Mouse (Mus musculus) kidney, embryonic 15.5 days (tissue): Measurements from ENCODE around the gene Apol7b. TPM values are rescaled to one million over a fixed set of nuclear protein-coding genes. Genes with fewer than 3 reads are reported as not detected.

Source experiments
- ATAC-seq: fragments of 200-750 bp; cut with Nextera tagmentation; replicated peaks from 2 replicates; pipeline ENCODE4 v1.8.0; 2017; ENCODE audit warnings: moderate TSS enrichment; ENCODE audit not compliant: low FRiP score
- H3K27ac ChIP-seq: fragments of 300-500 bp; sonication (generic); 2 replicates; pipeline ENCODE4 v1.5.1; 2015; ENCODE audit warnings: mild to moderate bottlenecking, inconsistent platforms
- H3K27me3 ChIP-seq: fragments of 300-500 bp; sonication (generic); 2 replicates; pipeline ENCODE4 v1.6.1; 2015; ENCODE audit warnings: inconsistent platforms
- H3K36me3 ChIP-seq: fragments of 300-500 bp; sonication (generic); 2 replicates; pipeline ENCODE4 v1.6.1; 2015; ENCODE audit warnings: inconsistent platforms
- H3K4me1 ChIP-seq: fragments of 300-500 bp; sonication (generic); 2 replicates; pipeline ENCODE4 v1.6.1; 2015; ENCODE audit warnings: inconsistent platforms
- H3K4me2 ChIP-seq: fragments of 300-500 bp; sonication (generic); 2 replicates; pipeline ENCODE4 v1.6.1; 2015; ENCODE audit warnings: moderate library complexity, mild to moderate bottlenecking, inconsistent platforms
- H3K4me3 ChIP-seq: fragments of 300-500 bp; sonication (generic); replicated peaks from 2 replicates; pipeline ENCODE4 v1.5.1; 2015; ENCODE audit warnings: mild to moderate bottlenecking, inconsistent platforms
- H3K9ac ChIP-seq: fragments of 300-500 bp; sonication (generic); 2 replicates; pipeline ENCODE4 v1.6.1; 2015; ENCODE audit warnings: mild to moderate bottlenecking, inconsistent platforms
- H3K9me3 ChIP-seq: fragments of 300-500 bp; sonication (generic); replicated peaks from 2 replicates; pipeline ENCODE4 v1.6.1; 2016; ENCODE audit warnings: inconsistent platforms
- WGBS: fragments of 180-500 bp; shearing (Covaris S2); methylation state at CpG from one replicate; pipeline ENCODE4 v1.1.7; 2015; ENCODE audit warnings: mixed read lengths; 5-methylcytosine and 5-hydroxymethylcytosine counted together
- polyA plus RNA-seq: library from polyadenylated mRNA; unstranded; fragments of >200 nt; fragmentation: Nextera tagmentation; extraction: Ambion mirVana; gene quantifications from 2 replicates; pipeline ENCODE4 v1.2.1, GENCODE M21; 2015

The Apol7b gene
- polyA plus RNA-seq, 1 experiment from 2014 or later, result 0.18 TPM

GRCm38 (mm10) chr15:77381481-77381880, 65.8 kb downstream of the Apol7b start:
- WGBS, result 77% methylated on average over 6 of the region's 6 CpGs
- Histone ChIP-seq H3K36me3 (no peaks in the 10 kb centered on the region), H3K9me3 (0 out of 2 replicates have a peak, but pooled peaks cover 5% of the 10 kb centered on the region), H3K4me2 (no peak overlapping the region), H3K9ac (no peak overlapping the region), H3K4me3 (no peak overlapping the region), H3K27ac (no peak overlapping the region), H3K4me1 (no peaks in the 10 kb centered on the region), H3K27me3 (no peaks in the 10 kb centered on the region)
- ATAC-seq, result no peak

- Histone ChIP-seq H3K9me3 (0 out of 2 replicates have a peak, but pooled peaks cover 5% of the 10 kb centered on the region), H3K4me3 (no peak overlapping the region), H3K27ac (no peak overlapping the region), H3K27me3 (no peaks in the 10 kb centered on the region), H3K4me2 (no peak overlapping the region), H3K4me1 (no peaks in the 10 kb centered on the region), H3K9ac (no peak overlapping the region), H3K36me3 (no peaks in the 10 kb centered on the region)
- ATAC-seq, result no peak
- 39% methylated on average over 4 of the region's 4 CpGs for whole genome bisulfite sequencing
Observed at GRCm38 (mm10) chr15:77379921-77380320, 67.4 kb downstream of the Apol7b start.

GRCm38 (mm10) chr15:77377419-77377818, 69.9 kb downstream of the Apol7b start:
- H3K36me3 ChIP-seq, result no peaks in the 10 kb centered on the region
- H3K27ac ChIP-seq, result no peak overlapping the region
- no peak for ATAC-seq
- no peak overlapping the region for H3K9ac ChIP-seq
- 0 out of 2 replicates have a peak, but pooled peaks cover 5% of the 10 kb centered on the region for H3K9me3 ChIP-seq
- no peak overlapping the region for H3K4me3 ChIP-seq
- 94% methylated on average over 4 of the region's 4 CpGs for WGBS
- no peak overlapping the region for H3K4me2 ChIP-seq
- H3K4me1 ChIP-seq, result no peaks in the 10 kb centered on the region
- H3K27me3 ChIP-seq, result no peaks in the 10 kb centered on the region

GRCm38 (mm10) chr15:77376920-77377319, 70.4 kb downstream of the Apol7b start:
- Histone ChIP-seq H3K27me3 (no peaks in the 10 kb centered on the region), H3K4me3 (no peak overlapping the region), H3K4me2 (no peak overlapping the region), H3K9me3 (0 out of 2 replicates have a peak, but pooled peaks cover 5% of the 10 kb centered on the region), H3K4me1 (no peaks in the 10 kb centered on the region), H3K36me3 (no peaks in the 10 kb centered on the region), H3K9ac (no peak overlapping the region), H3K27ac (no peak overlapping the region)
- ATAC-seq, result no peak
- WGBS, result 84% methylated on average over 7 of the region's 7 CpGs

Other genes starting within 250 kb of the Apol7b start
- gene Rbfox2, start 140.5 kb downstream of the Apol7b start, polyA plus RNA-seq, result 41.6 and 47.7 TPM in 2 replicates
- gene Apol7a, start 48.4 kb downstream of the Apol7b start, polyA plus RNA-seq, result 0.06 TPM in 1 of 2 replicates, not detected in the other
- gene Apol9a, start 36.4 kb downstream of the Apol7b start, polyA plus RNA-seq, result 0.17 TPM in 1 of 2 replicates, not detected in the other
- gene Apol10a, start 29.6 kb upstream of the Apol7b start, polyA plus RNA-seq, result not detected in 2 replicates
- not detected in 2 replicates for gene Apol11a, start 60.8 kb upstream of the Apol7b start, polyA plus RNA-seq
- not detected in 2 replicates for gene Apol7c, start 85.8 kb upstream of the Apol7b start, polyA plus RNA-seq
- gene 1700025B11Rik, start 114.4 kb upstream of the Apol7b start, polyA plus RNA-seq, result not detected in 2 replicates
- 0.12 and 0.23 TPM in 2 replicates for gene Apol10b, start 148.6 kb upstream of the Apol7b start, polyA plus RNA-seq
- gene Gm36245, start 151.8 kb upstream of the Apol7b start, polyA plus RNA-seq, result not detected in 2 replicates
- 0.08 and 0.19 TPM in 2 replicates for gene Apol11b, start 195.8 kb upstream of the Apol7b start, polyA plus RNA-seq